Mouse (Mus musculus) hindbrain, postnatal 0 days (tissue): ENCODE results near the gene Inpp4b. TPM values are rescaled to one million over a fixed set of nuclear protein-coding genes. Genes with fewer than 3 reads are reported as not detected.

ENCODE experiments used
- ATAC-seq: fragments of 200-750 bp; cut with Nextera tagmentation; 2 replicates; pipeline ENCODE4 v1.8.0; 2017; ENCODE audit warnings: mild to moderate bottlenecking, moderate TSS enrichment, moderate library complexity
- DNase-seq: peaks from one replicate; pipeline ENCODE4 v3.0.0-alpha.2; 2015; ENCODE audit warnings: low spot score
- H3K27ac ChIP-seq: fragments of 300-500 bp; sonication (generic); 2 replicates; pipeline ENCODE4 v1.5.1; 2014; ENCODE audit warnings: mild to moderate bottlenecking
- H3K27me3 ChIP-seq: fragments of 300-500 bp; sonication (generic); 2 replicates; pipeline ENCODE4 v1.6.1; 2014; ENCODE audit warnings: low read length, mixed read lengths; ENCODE audit not compliant: insufficient read depth
- H3K36me3 ChIP-seq: fragments of 300-500 bp; sonication (generic); 2 replicates; pipeline ENCODE4 v1.6.1; 2014; ENCODE audit warnings: low read length, mixed read lengths; ENCODE audit not compliant: insufficient read depth
- H3K4me1 ChIP-seq: fragments of 300-500 bp; sonication (generic); 2 replicates; pipeline ENCODE4 v1.6.1; 2014; ENCODE audit warnings: antibody characterized with exemption, low read length, mixed read lengths; ENCODE audit not compliant: insufficient read depth
- H3K4me2 ChIP-seq: fragments of 300-500 bp; sonication (generic); 2 replicates; pipeline ENCODE4 v1.6.1; 2014; ENCODE audit warnings: low read depth, mild to moderate bottlenecking, low read length, moderate library complexity, mixed read lengths
- H3K4me3 ChIP-seq: fragments of 300-500 bp; sonication (generic); 2 replicates; pipeline ENCODE4 v1.5.1; 2014; ENCODE audit warnings: low read length
- H3K9ac ChIP-seq: fragments of 300-500 bp; sonication (generic); replicated peaks from 2 replicates; pipeline ENCODE4 v1.6.1; 2014; ENCODE audit warnings: mild to moderate bottlenecking, low read length, moderate library complexity, mixed read lengths
- H3K9me3 ChIP-seq: fragments of 300-500 bp; sonication (generic); 2 replicates; pipeline ENCODE4 v1.6.1; 2016; ENCODE audit warnings: low read length, mixed read lengths
- CTCF ChIP-seq: IDR thresholded peaks from 2 replicates; pipeline ENCODE4 v1.5.1; 2016; ENCODE audit warnings: antibody characterized with exemption, control low read depth, low read depth
- WGBS: fragments of 180-500 bp; shearing (Covaris S2); extraction: QIAGEN DNeasy Blood & Tissue Kit; methylation state at CpG from one replicate; pipeline ENCODE4 v1.1.7; 2014; 5-methylcytosine and 5-hydroxymethylcytosine counted together
- polyA plus RNA-seq: library from polyadenylated mRNA; unstranded; fragments of >200 nt; fragmentation: Nextera tagmentation; extraction: Ambion mirVana; gene quantifications from 2 replicates; pipeline ENCODE4 v1.2.1, GENCODE M21; 2015
- total RNA-seq: library from RNA; depleted of rRNA; stranded (reverse); fragments of >200 nt; gene quantifications from 2 replicates; pipeline ENCODE4 v1.2.3, GENCODE M21; 2014; rRNA removed

Inpp4b gene
- total RNA-seq, result 8.1 and 11.7 TPM in 2 replicates
- polyA plus RNA-seq, result 8.2 and 10.5 TPM in 2 replicates

GRCm38 (mm10) chr8:81342236-81342998, at the start of gene Inpp4b:
TSS of gene Inpp4b (plus strand) at chr8:81342556.
- ATAC-seq (peak; percentile 84), DNase-seq (peak; percentile 71)
- Histone ChIP-seq H3K9ac (peak within 1 kb of the TSS; percentile 58), H3K4me2 (peak within 1 kb of the TSS; percentile 93), H3K27me3 (no peaks in the 10 kb centered on the region), H3K4me1 (no peaks in the 10 kb centered on the region), H3K4me3 (peak within 1 kb of the TSS; percentile 69), H3K9me3 (no peaks in the 10 kb centered on the region), H3K27ac (peak within 1 kb of the TSS; percentile 74), H3K36me3 (no peaks in the 10 kb centered on the region)
- TF ChIP-seq CTCF, result no peak
- under 1% methylated on average over 45 of the region's 46 CpGs for WGBS

- Histone ChIP-seq H3K4me1 (no peaks in the 10 kb centered on the region), H3K27me3 (no peaks in the 10 kb centered on the region), H3K27ac (no peak overlapping the region), H3K4me2 (no peak overlapping the region), H3K9me3 (no peaks in the 10 kb centered on the region), H3K9ac (no peak overlapping the region), H3K4me3 (no peak overlapping the region), H3K36me3 (no peaks in the 10 kb centered on the region)
- no peak for DNase-seq
- 80% methylated on average over 2 of the region's 2 CpGs for WGBS
- no peak for TF ChIP-seq CTCF
- ATAC-seq, result no peak
These were observed 7.1 kb upstream of the Inpp4b start for GRCm38 (mm10) chr8:81335250-81335649.

GRCm38 (mm10) chr8:81341191-81341590, 1.2 kb upstream of the Inpp4b start:
- no peak for TF ChIP-seq CTCF
- no peak overlapping the region for H3K9ac ChIP-seq
- no peak overlapping the region for H3K27ac ChIP-seq
- H3K4me2 ChIP-seq, result peak overlapping the region; percentile 93
- H3K9me3 ChIP-seq, result no peaks in the 10 kb centered on the region
- no peaks in the 10 kb centered on the region for H3K36me3 ChIP-seq
- DNase-seq (no peak), ATAC-seq (peak; percentile 12)
- H3K4me1 ChIP-seq, result no peaks in the 10 kb centered on the region
- H3K4me3 ChIP-seq, result peak overlapping the region; percentile 69
- H3K27me3 ChIP-seq, result no peaks in the 10 kb centered on the region
- 47% methylated on average over 5 of the region's 5 CpGs for WGBS

DNA sequence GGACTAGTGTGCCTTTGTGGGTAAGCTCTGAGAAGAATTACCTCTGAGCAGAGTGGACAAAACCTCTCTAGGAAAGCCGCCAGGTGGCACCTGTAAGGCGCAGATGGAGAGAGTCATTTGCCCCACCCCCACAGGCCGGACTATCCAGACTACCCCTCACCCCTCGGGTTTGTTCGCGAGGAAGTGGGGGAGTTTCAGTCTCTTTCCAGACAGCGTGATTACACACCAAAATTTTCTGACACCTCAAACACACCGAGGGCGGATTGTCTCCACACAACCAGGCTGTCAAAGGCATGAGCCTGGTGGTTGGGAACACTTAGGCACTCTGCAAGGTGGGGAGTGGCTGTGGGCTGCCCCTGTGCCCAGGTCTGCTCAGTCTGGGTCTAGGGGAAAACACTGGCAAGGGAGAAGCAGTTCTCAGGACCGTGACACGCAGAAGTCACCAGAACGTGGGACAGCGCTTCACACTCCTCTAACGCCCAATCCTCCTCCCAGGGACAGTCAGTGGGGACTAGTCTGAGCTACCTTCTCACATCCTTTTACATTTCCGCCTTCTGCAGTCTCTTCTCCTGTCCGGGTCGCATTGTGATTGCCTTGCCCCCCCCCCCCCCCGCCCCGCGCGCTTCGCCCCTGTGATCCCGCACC, 643 bp upstream of the Inpp4b start:
- Histone ChIP-seq H3K4me3 (peak overlapping the region; percentile 69), H3K9ac (peak overlapping the region; percentile 58), H3K27ac (peak overlapping the region; percentile 74), H3K4me1 (no peaks in the 10 kb centered on the region), H3K4me2 (peak overlapping the region; percentile 93), H3K36me3 (no peaks in the 10 kb centered on the region), H3K9me3 (no peaks in the 10 kb centered on the region), H3K27me3 (no peaks in the 10 kb centered on the region)
- peak; percentile 88 for DNase-seq
- TF ChIP-seq CTCF, result peak; percentile 71
- peak; percentile 88 for ATAC-seq
- WGBS, result under 1% methylated on average over 22 of the region's 23 CpGs

DNA sequence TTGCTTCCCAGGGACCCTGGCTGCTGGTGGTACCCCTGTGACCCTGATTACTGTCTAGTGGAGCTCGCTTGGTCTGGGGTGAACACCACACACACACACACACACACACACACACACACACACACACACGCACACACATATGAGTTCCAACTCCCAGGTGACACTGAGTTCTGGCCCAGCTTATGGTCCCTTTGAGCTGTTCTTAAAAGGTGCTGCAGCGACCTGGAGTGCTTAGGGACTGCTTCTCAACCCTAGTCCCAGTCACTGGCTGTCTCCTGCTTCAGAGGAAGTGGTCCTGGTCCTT, 595 bp downstream of the Inpp4b start:
- Histone ChIP-seq H3K4me2 (peak overlapping the region; percentile 93), H3K27ac (peak overlapping the region; percentile 74; the same call in 1 of the 2 replicates), H3K9ac (peak overlapping the region; percentile 58; the same call in 1 of the 2 replicates), H3K27me3 (no peaks in the 10 kb centered on the region), H3K4me1 (no peaks in the 10 kb centered on the region), H3K4me3 (peak overlapping the region; percentile 69), H3K36me3 (no peaks in the 10 kb centered on the region), H3K9me3 (no peaks in the 10 kb centered on the region)
- WGBS, result 22% methylated on average over 3 of the region's 3 CpGs
- TF ChIP-seq CTCF, result no peak
- DNase-seq, result no peak
- ATAC-seq, result peak; percentile 4; the same call in 1 of the 2 replicates

DNA sequence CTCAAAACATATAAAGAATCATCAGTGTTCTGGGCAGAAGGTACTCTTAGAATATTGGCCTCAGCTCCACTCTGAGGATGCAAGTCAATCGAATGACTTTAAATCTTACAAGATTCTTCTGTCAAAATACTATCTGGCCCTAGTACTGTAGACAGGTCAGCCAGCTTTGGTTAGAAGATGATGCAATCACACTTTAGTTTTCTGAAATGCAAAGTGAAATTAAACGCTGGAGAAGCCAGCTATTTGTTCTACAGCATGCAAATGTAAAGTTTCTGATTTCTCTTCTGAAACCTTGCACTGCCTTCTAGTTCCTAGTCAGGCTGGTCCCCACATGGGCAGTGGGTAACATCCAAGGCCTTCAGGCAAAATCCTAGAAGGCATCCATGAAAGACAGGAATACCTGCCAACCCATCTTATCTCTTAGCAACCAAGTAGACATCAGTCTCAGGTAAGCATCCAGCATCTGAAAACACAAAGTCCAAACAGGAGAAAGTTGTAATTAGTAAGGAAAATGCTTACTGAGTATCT, 2.9 kb downstream of the Inpp4b start:
- TF ChIP-seq CTCF, result no peak
- ATAC-seq (no peak), DNase-seq (no peak)
- H3K9me3 ChIP-seq, result no peaks in the 10 kb centered on the region
- no peaks in the 10 kb centered on the region for H3K36me3 ChIP-seq
- H3K4me3 ChIP-seq, result no peak overlapping the region
- H3K27me3 ChIP-seq, result no peaks in the 10 kb centered on the region
- peak overlapping the region; percentile 93; the same call in 1 of the 2 replicates for H3K4me2 ChIP-seq
- WGBS, result 92% methylated on average over 2 of the region's 2 CpGs
- no peak overlapping the region for H3K27ac ChIP-seq
- no peaks in the 10 kb centered on the region for H3K4me1 ChIP-seq
- H3K9ac ChIP-seq, result no peak overlapping the region

GRCm38 (mm10) chr8:81349452-81349851, 7.1 kb downstream of the Inpp4b start:
- H3K27ac ChIP-seq, result no peak overlapping the region
- H3K27me3 ChIP-seq, result no peaks in the 10 kb centered on the region
- no peaks in the 10 kb centered on the region for H3K4me1 ChIP-seq
- no peaks in the 10 kb centered on the region for H3K36me3 ChIP-seq
- DNase-seq (peak; percentile 82), ATAC-seq (no peak)
- no peak overlapping the region for H3K4me2 ChIP-seq
- no peak overlapping the region for H3K4me3 ChIP-seq
- no peak overlapping the region for H3K9ac ChIP-seq
- H3K9me3 ChIP-seq, result no peaks in the 10 kb centered on the region
- WGBS, result 88% methylated on average over 1 of the region's 1 CpGs
- peak; percentile 87 for TF ChIP-seq CTCF
